Mouse (Mus musculus) brain, embryonic 14.5 days (tissue): ENCODE results near the gene Hesx1. TPM values are rescaled to one million over a fixed set of nuclear protein-coding genes. Genes with fewer than 3 reads are reported as not detected.

Experiments
- DNase-seq: peaks from one replicate; pipeline ENCODE4 v3.0.0-alpha.2; 2011; ENCODE audit warnings: low read depth
- CTCF ChIP-seq: fragments of 200-500 bp; IDR thresholded peaks from 2 replicates; pipeline ENCODE4 v1.5.1; 2012; ENCODE audit warnings: inconsistent platforms, mild to moderate bottlenecking, moderate library complexity, borderline replicate concordance; ENCODE audit not compliant: insufficient read depth, insufficient read length; ENCODE audit errors: extremely low read depth
- POLR2A ChIP-seq: fragments of 200-500 bp; IDR thresholded peaks from 2 replicates; pipeline ENCODE4 v1.6.1; 2012; ENCODE audit warnings: mild to moderate bottlenecking, inconsistent platforms, borderline replicate concordance; ENCODE audit not compliant: poor library complexity, insufficient read depth, insufficient read length, severe bottlenecking; ENCODE audit errors: extremely low read depth
- polyA plus RNA-seq: library from polyadenylated mRNA; depleted of rRNA; stranded (reverse); fragments of >200 nt; gene quantifications from 2 replicates; pipeline ENCODE4 v1.2.3, GENCODE M21; 2012

Gene Hesx1
- polyA plus RNA-seq, 1 experiment = 0.22 TPM

DNA sequence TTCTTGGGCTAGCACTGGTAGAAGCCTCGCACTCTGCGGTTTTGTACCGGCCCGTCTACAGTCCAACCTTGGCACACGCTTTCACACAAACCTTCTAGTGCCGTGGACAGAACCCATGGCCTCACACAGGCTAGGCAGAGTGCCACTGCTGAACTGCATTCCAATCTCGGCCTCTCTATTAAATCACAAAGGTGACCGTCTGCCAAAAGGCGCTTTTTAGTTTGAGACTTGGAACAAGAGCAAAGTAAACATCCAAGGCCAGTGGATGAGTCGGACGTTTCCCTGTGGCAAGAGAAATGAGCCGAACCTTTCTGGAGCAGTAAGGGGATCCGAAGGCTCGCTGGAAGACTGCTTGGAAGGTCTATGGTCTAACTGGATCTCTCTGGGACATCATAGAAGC is 25.6 kb downstream of the Hesx1 start:
- TF ChIP-seq CTCF (no peak), POLR2A (no peak)
- no peak for DNase-seq

DNA sequence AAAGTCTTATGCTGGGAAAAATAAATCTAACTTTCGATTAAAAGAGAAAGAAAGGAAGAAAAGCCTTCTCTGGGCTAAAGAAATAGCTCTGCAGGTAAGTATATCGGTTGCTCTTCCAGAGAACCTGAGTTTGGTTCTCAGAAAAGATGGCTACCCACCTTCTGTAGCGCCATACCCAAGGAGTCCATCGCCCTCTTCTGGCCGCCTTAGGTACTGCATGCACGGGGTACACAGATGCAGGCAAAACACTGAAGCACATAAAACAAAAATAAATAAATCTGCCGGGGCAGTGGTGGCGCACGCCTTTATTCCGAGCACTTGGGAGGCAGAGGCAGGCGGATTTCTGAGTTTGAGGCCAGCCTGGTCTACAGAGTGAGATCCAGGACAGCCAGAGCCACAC is 28.7 kb downstream of the Hesx1 start:
- DNase-seq = peak; percentile 32

DNA sequence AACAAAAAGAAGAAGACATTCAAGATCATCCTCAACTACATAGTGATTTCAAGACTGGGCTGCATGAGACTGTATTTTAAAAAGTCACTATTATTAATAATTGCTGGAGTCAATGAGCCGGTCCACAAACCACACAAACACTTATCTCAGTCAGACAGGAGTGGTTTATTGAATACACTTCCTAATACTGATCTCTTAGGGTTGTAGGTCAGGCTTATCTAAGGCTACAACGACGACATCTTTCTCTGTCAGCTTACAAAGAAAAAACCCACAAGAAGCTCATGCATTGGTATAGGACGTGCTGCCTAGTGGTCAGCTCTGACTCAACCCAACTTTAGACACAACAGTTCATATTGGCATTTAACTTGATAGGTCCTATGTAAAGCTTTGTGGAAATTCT is 30.4 kb downstream of the Hesx1 start:
- TF ChIP-seq CTCF (no peak), POLR2A (no peak)
- no peak for DNase-seq

More for the DNA sequence above, 28.7 kb downstream of the Hesx1 start:
- no peak for TF ChIP-seq POLR2A
- TF ChIP-seq CTCF = peak; percentile 72

DNA sequence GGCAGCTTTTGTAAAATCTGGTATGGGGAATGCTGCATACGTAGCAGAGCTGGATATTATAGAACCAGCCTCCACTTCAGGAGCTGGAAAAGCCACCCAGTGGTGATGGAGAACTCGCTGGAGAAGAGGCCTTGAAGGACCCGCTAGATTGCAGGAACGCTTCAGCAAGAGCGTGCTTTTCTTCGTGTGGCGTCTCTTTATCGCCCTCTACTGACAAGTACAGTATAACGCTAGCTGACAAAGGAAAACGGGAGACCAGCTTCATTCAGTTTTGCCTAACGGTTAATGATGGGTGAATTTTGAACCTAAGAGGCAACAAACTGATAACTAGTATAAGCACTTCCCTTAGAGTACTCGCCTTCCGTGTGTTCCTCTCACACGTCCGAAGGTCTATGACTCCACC is 35.6 kb downstream of the Hesx1 start:
- TF ChIP-seq CTCF (peak; percentile 89), POLR2A (no peak)
- peak; percentile 95 for DNase-seq

DNA sequence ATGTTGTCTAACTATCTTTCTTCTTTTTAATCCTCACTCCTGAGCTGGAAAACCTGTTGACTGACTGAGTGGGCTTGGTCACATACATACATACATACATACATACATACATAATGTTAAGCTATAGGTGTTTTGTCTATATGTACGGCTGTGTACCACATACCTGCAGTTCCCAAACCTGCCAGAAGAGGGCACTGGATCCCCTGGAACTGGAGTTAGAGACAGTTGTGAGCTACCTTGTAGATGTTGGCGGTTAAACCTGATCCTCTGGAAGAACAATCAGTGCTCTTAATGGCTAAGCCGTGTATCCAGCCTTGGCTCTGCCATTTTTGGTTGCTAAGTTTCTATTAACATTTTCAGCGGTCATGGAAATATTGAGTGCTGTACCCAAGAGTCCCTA is 36.9 kb downstream of the Hesx1 start:
- TF ChIP-seq CTCF = peak; percentile 60; the same call in 1 of the 2 replicates
- TF ChIP-seq POLR2A = no peak
- DNase-seq = peak; percentile 55

DNA sequence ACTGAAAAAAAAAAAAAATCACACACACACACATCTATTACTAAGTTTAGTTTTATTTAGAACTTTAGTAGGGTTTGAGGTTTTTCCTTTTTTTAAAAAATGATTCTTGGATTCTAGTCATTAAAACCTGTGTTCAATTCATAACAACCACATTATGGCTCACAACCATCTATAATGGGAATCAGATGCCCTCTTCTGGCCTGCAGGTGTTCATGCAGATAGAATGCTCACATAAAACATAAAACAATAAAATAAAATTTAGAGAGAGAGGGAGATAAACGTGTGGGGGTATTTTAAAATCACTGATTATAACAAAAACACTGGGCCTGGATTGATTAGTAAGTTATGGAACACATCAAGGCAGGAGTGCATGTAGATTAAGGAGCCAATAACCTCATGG is 43.3 kb downstream of the Hesx1 start:
- TF ChIP-seq CTCF (no peak), POLR2A (no peak)
- no peak for DNase-seq

DNA sequence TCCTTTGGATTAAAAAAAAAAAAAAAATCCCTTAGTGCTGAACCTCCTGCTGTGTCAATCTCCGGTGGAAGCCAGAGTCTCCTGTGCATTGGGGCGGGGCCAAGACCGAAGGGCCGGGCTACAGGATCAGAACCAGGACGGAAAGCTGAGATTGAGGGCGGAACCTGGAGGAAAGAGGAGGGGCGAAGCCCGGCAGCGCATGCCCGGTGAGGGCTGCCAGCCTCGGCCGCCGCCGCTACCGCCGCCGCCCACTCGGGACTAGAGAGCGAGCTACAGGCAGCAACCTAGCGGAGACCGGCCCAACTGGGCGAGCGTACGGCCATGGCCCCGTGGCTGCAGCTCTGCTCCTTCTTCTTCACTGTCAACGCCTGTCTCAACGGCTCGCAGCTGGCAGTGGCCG is 44.6 kb downstream of the Hesx1 start, which contains the start of gene Il17rd:
Il17rd (plus strand) TSS at position 159 of the 400 bp plus-strand sequence.
- TF ChIP-seq CTCF (no peak), POLR2A (peak; percentile 71)
- DNase-seq = peak; percentile 94

DNA sequence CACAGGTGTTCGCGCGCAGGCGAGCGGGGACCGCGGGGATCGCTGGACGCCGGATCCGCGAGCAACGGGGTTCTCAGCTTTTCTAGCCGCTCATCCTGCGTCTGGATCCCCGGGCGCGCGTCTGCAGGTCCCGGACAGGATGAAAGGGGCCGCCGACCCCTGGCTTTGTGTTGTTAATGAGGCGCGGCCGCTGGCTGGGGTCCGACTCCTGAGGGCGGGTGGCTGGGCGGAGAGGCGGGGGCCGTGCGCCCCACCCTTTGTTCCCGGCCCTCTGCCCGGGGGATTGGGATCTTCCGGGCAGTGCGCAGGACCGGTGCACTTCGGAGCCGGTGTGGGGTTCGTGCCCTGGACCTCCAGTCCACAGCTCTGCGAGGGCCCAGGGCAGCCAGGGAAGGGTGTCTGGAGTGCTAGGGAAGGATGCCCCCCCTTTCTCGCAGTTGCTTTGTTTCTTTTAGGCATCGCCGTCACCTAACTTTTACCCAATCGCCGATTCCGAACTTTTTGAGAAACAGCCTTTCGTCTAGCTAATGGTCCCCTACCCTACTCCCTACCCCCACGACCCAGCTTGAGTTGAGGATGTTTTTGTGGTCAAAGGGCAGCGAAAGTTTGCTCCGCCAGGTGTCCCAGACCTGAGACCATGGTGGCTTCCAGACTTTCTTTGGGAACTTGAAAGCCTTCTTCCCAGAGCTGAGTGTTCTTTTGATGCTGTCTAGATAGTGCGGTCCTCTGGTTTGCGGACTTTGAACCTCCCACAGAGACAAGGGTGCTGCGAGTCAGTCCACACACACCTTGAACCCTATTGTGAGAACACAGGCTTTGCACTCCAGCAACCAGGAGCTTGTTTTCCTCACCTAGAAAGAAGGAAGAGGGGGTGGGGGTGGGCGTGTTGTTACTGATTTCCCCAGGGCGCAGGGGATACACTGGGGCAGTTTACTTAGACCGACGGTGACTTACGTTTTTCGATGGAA is 45.3 kb downstream of the Hesx1 start:
- DNase-seq = peak; percentile 61
- TF ChIP-seq CTCF = no peak

DNA sequence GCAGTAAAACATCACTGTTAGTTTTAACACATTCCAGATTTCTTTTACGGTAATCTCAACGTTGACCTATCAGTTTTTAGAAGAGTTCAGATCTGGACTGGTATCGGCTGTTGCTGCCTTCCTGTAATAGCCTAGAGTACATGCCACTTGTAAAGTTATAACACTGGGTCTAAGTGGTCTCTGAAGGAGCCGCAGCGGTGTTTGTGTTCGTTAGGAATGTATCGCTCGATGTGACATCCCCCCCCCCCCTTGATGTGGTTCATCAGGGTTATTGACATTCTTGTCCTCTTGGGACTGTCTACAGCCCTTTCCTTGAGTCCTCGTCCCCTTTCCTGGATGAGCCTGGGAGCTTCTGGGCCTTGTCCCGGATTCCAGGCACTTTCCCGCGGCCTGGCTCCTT is 46.2 kb downstream of the Hesx1 start:
- TF ChIP-seq CTCF (no peak), POLR2A (no peak)
- no peak for DNase-seq

DNA sequence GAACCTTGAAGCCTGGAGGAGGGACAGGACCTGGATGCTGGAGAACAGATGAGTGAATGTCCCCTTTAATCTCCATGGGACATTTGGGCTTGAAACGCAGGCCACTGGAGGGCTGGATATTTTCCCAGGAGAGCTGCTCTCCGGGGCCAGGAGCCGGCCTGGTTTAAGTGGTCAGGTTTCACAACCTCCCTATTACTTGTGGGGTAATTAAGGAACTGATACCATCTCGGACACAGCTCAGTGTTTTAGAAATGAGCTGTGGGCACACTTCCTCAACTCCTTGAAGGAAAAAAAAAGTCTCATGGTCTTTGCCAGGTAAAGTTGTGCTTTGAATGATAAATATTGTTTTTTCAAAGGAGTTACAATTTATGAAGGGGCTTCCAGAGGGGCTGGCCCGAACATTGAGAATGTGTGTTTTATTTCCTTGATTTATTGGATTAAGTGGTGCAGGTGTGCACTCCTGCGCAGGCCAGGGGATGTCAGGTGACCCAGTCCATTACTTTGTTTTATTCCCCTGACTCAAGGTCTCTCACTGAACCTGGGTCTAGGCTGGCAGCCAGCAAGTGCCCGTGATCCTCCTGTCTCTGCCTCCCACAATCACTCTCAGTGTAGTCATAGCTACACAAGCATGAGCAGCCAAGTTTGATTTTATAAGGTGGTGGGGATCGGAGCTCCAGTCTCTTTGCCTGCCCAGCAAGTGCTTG is 48.2 kb downstream of the Hesx1 start:
- TF ChIP-seq POLR2A = no peak
- no peak for TF ChIP-seq CTCF
- no peak for DNase-seq

DNA sequence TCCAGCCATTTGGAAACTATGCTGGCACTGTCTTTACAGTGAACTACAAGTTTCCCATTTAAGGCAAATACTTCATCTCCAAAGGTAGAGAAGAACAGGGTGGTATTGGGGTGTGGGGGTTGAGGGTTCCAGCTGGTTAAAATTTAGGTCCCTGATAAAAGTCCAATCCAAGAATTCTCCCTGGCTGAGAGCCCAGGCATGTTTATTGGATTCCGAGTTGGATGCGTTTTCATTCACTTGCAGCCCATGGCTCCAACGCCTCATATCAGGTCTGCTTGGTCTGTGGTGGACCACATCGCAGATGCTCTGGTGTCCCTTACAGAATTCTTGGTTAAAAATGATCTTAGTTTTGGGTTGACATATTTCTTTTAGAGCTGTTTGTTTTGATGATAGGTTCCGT is 49.2 kb downstream of the Hesx1 start:
- DNase-seq = no peak
- TF ChIP-seq POLR2A (no peak), CTCF (no peak)

DNA sequence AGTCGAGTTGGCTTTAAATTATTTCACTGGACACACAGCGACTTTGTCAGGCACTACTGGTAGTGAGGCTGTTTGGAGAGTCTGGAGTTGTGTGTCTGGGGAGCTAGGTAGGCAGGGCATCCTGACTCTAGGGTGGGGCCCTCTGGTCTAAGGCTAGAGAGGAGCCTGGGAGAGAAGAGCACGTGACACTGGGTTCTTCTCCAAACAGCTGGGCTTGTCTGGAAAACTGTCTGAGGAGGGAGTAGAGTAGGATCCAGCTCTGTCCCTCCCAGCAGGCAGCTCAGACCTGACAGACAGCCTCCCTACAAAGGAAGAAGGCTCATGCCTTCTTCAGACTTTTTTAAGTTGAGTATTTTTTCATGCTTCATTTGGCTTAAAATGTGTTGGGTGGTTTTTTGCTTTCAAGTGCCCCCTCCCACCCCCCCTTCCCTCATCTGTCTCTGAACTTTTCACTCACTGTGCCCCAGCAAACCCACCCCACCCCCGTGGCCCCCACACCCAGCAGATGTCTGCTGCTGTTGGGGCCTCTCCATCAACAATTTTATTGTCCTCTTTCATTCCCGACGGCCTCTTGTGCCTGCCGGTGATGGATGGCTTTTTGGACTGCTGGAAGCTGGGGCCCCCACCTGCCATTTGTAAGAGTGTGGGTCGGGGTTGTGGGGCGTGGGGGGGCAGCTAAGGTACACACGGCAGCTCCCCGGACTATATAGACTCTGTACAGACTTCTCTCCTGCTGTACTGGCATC is 50.2 kb downstream of the Hesx1 start:
- no peak for TF ChIP-seq POLR2A
- TF ChIP-seq CTCF = no peak
- DNase-seq = no peak
